Mouse (Mus musculus): ENCODE measurements at regions not wholly inside any gene's neighbourhood (a gene's known extent, or its start where the extent isn't known, plus 50 kb on each side); places are given as distances from the start of the nearest gene placed in this dataset.

- DNase-seq, result no peak
These were observed 217.5 kb upstream of the Fggy start for GRCm38 (mm10) chr4:95339822-95340221.

- DNase-seq, result no peak
These were observed 216.4 kb upstream of the Fggy start for GRCm38 (mm10) chr4:95340926-95341325.

GRCm38 (mm10) chr4:95346722-95347197 lies 210.5 kb upstream of the Fggy start:
- peak; percentile 28 to 29 for DNase-seq

GRCm38 (mm10) chr4:95347436-95347835 lies 209.9 kb upstream of the Fggy start:
- no peak for DNase-seq

- no peak for DNase-seq
These were observed 208.7 kb upstream of the Fggy start for GRCm38 (mm10) chr4:95348405-95349123.

- DNase-seq, result peak; percentile 72 to 75
These were observed 203.4 kb upstream of the Fggy start for GRCm38 (mm10) chr4:95353894-95354319.

GRCm38 (mm10) chr4:95358674-95359073 lies 198.6 kb upstream of the Fggy start:
- DNase-seq, result peak in 1 of 2 experiments; percentile 30

GRCm38 (mm10) chr4:95360336-95360967 lies 196.9 kb upstream of the Fggy start:
- no peak for DNase-seq

- DNase-seq, result no peak
These were observed 192.8 kb upstream of the Fggy start for GRCm38 (mm10) chr4:95364376-95365082.

GRCm38 (mm10) chr4:95376386-95376785 lies 180.9 kb upstream of the Fggy start:
- DNase-seq, result no peak

- DNase-seq, result peak; percentile 41 to 68
These were observed 179.8 kb upstream of the Fggy start for GRCm38 (mm10) chr4:95377222-95378134.

GRCm38 (mm10) chr4:95378645-95379044 lies 178.7 kb upstream of the Fggy start:
- DNase-seq, result no peak

- no peak for DNase-seq
These were observed 174.0 kb upstream of the Fggy start for GRCm38 (mm10) chr4:95383216-95383892.

GRCm38 (mm10) chr4:95385552-95385951 lies 171.8 kb upstream of the Fggy start:
- peak; percentile 30 to 57 for DNase-seq

GRCm38 (mm10) chr4:95386021-95386420 lies 171.3 kb upstream of the Fggy start:
- DNase-seq, result no peak

GRCm38 (mm10) chr4:95388556-95388955 lies 168.8 kb upstream of the Fggy start:
- DNase-seq, result peak in 1 of 2 experiments; percentile 33

- peak; percentile 39 to 65 for DNase-seq
These were observed 167.7 kb upstream of the Fggy start for GRCm38 (mm10) chr4:95389647-95390046.

- no peak for DNase-seq
These were observed 166.8 kb upstream of the Fggy start for GRCm38 (mm10) chr4:95390549-95390948.

- DNase-seq, result peak in 1 of 2 experiments; percentile 25
These were observed 161.6 kb upstream of the Fggy start for GRCm38 (mm10) chr4:95395746-95396145.

GRCm38 (mm10) chr4:95398301-95398700 lies 159.0 kb upstream of the Fggy start:
- no peak for DNase-seq

GRCm38 (mm10) chr4:95402273-95402672 lies 155.0 kb upstream of the Fggy start:
- DNase-seq, result peak; percentile 17 to 30

GRCm38 (mm10) chr4:95417075-95417474 lies 140.2 kb upstream of the Fggy start:
- DNase-seq, result peak; percentile 37 to 39
